Mouse (Mus musculus): ENCODE data around the gene Adh1. TPM values are rescaled to one million over a fixed set of nuclear protein-coding genes. Genes with fewer than 3 reads are reported as not detected.

Adh1 gene
- total RNA-seq (2014; rRNA removed) (1.8 and 2.2 TPM in 2 replicates), polyA plus RNA-seq (2015; fragmentation: Nextera tagmentation; extraction: Ambion mirVana) (3.0 and 3.8 TPM in 2 replicates)

- no peaks in the 10 kb centered on the region for H3K9me3 ChIP-seq (ENCODE audit: low read length)
- no peak for DNase-seq
- no peaks in the 10 kb centered on the region for H3K27me3 ChIP-seq (ENCODE audit: insufficient read depth, low read length)
These were observed at the start of gene Adh1 for GRCm38 (mm10) chr3:138260721-138261669. Gene Adh1 (plus strand): TSS chr3:138260991.

DNA sequence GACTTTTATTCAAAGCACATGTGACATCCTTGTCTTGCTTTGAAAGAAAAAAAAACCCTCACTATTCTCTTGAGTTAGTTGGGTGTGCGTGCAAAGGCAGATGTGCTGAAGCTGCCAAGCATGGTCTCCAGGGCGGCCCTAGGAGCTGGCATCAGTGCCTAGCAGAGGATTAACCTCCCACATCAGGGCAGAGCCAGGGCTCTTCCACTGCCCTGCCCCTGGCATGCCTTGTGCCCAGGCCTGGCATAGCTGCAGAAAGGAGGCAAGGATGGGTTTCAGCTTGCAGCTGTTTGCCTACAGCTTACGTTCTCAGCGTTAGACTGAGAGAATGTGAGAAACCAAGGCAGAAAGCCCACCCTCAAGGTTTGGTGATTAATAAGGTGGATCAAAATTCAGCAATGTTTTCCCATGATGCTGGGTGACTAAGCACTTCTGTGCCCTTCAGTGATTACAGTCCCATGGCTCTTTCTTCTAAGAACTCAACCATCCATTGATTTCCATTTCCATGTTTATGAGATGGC lies 48.3 kb upstream of the Adh1 start:
- TF ChIP-seq CTCF (IDR thresholded peaks at IDR 0.05; ENCODE audit: low read depth), result no peak
- no peak overlapping the region for H3K4me2 ChIP-seq (ENCODE audit: low read depth)
- DNase-seq, result no peak
- ATAC-seq, result no peak
- no peak overlapping the region for H3K9ac ChIP-seq
- no peaks in the 10 kb centered on the region for H3K27me3 ChIP-seq (ENCODE audit: insufficient read depth, low read length)
- WGBS, result 89% methylated on average over 4 of the region's 4 CpGs
- H3K9me3 ChIP-seq (ENCODE audit: low read length), result no peaks in the 10 kb centered on the region
- H3K4me1 ChIP-seq (ENCODE audit: insufficient read depth), result no peaks in the 10 kb centered on the region
- no peak overlapping the region for H3K27ac ChIP-seq (ENCODE audit: low read depth, low read length)
- no peaks in the 10 kb centered on the region for H3K36me3 ChIP-seq (ENCODE audit: insufficient read depth)
- no peak overlapping the region for H3K4me3 ChIP-seq (ENCODE audit: low read depth, low read length)

More at GRCm38 (mm10) chr3:138260721-138261669, at the start of gene Adh1:
- ATAC-seq, result no peak
- WGBS, result 86% methylated on average over 11 of the region's 11 CpGs
- Histone ChIP-seq H3K4me3 (ENCODE audit: low read depth, low read length) (no peak within 1 kb of the TSS), H3K9ac (no peak within 1 kb of the TSS), H3K4me1 (ENCODE audit: insufficient read depth) (no peaks in the 10 kb centered on the region), H3K36me3 (ENCODE audit: insufficient read depth) (no peaks in the 10 kb centered on the region), H3K4me2 (ENCODE audit: low read depth) (no peak within 1 kb of the TSS), H3K27ac (ENCODE audit: low read depth, low read length) (no peak within 1 kb of the TSS)
- TF ChIP-seq CTCF (IDR thresholded peaks at IDR 0.05; ENCODE audit: low read depth), result no peak

GRCm38 (mm10) chr3:138215395-138215989 lies 45.3 kb upstream of the Adh1 start:
- DNase-seq, result no peak
- Histone ChIP-seq H3K4me2 (ENCODE audit: low read depth) (no peak overlapping the region), H3K27me3 (ENCODE audit: insufficient read depth, low read length) (no peaks in the 10 kb centered on the region), H3K9ac (no peak overlapping the region), H3K4me3 (ENCODE audit: low read depth, low read length) (no peak overlapping the region), H3K9me3 (ENCODE audit: low read length) (no peaks in the 10 kb centered on the region), H3K27ac (ENCODE audit: low read depth, low read length) (no peak overlapping the region), H3K4me1 (ENCODE audit: insufficient read depth) (no peaks in the 10 kb centered on the region), H3K36me3 (ENCODE audit: insufficient read depth) (no peaks in the 10 kb centered on the region)
- 19% methylated on average over 11 of the region's 11 CpGs for WGBS
- TF ChIP-seq CTCF (IDR thresholded peaks at IDR 0.05; ENCODE audit: low read depth), result no peak
- no peak for ATAC-seq

DNA sequence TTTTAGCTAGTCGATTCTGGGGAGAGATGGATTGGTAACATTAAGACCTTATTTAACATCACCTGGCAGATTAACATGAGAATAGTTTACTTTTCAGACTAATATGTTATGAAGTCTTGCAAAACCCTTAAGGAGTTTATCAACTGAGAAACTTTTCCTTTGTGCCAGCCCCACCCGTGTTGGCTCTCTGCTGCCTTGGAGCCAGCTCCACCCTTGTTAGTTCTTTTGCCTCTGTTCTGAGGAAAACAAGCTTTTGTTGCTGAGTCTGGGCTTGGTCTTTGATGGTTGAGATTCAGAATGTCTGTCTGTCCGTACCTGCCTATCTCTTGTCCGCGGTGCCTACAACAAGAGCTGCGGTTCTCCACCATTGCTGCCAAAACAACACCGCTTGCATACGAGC lies 44.7 kb upstream of the Adh1 start:
- no peaks in the 10 kb centered on the region for H3K27me3 ChIP-seq (ENCODE audit: insufficient read depth, low read length)
- no peaks in the 10 kb centered on the region for H3K9me3 ChIP-seq (ENCODE audit: low read length)
- 73% methylated on average over 8 of the region's 8 CpGs for WGBS
- no peak for DNase-seq
- no peak for TF ChIP-seq CTCF (IDR thresholded peaks at IDR 0.05; ENCODE audit: low read depth)
- H3K4me2 ChIP-seq (ENCODE audit: low read depth), result no peak overlapping the region
- no peak for ATAC-seq
- H3K4me3 ChIP-seq (ENCODE audit: low read depth, low read length), result no peak overlapping the region
- no peaks in the 10 kb centered on the region for H3K36me3 ChIP-seq (ENCODE audit: insufficient read depth)
- H3K4me1 ChIP-seq (ENCODE audit: insufficient read depth), result no peaks in the 10 kb centered on the region
- H3K27ac ChIP-seq (ENCODE audit: low read depth, low read length), result no peak overlapping the region
- no peak overlapping the region for H3K9ac ChIP-seq

DNA sequence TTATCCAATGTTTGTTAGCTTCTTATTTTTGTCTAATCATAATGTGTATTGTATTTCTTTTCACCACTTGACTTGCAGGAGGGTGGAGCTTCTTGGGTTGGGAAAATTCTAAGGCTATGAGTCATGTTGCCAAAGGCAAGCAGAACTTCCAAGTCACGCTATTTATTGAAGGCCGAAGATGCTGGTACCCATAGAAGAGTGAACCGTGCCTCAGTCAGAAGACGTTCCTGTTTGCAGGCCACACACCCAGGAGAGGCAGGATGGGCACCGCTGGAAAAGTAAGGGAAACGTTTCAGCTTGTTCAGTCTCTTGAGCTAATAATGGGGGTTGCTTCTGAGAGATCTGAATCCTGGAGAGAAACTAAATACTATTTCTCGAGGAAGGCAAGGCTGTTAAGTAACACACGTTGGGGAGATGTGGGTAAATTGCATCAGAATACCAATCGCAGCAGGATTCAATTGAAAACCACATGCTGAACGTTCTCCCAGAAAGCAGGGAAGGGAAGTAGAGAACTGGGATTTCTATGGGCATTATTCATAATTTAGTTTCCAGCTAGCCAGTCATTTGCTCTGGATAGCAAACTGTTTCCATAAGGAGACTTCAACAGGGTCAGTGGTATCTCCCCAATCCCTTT lies 43.0 kb upstream of the Adh1 start, which contains the start of gene Adh7:
Gene Adh7 (plus strand): TSS at position 130 of the 634 bp plus-strand sequence.
- WGBS, result 79% methylated on average over 10 of the region's 10 CpGs
- TF ChIP-seq CTCF (IDR thresholded peaks at IDR 0.05; ENCODE audit: low read depth), result no peak
- Histone ChIP-seq H3K4me3 (ENCODE audit: low read depth, low read length) (no peak within 1 kb of the TSS), H3K27me3 (ENCODE audit: insufficient read depth, low read length) (no peaks in the 10 kb centered on the region), H3K4me1 (ENCODE audit: insufficient read depth) (no peaks in the 10 kb centered on the region), H3K27ac (ENCODE audit: low read depth, low read length) (no peak within 1 kb of the TSS), H3K9me3 (ENCODE audit: low read length) (no peaks in the 10 kb centered on the region), H3K9ac (no peak within 1 kb of the TSS), H3K36me3 (ENCODE audit: insufficient read depth) (no peaks in the 10 kb centered on the region), H3K4me2 (ENCODE audit: low read depth) (no peak within 1 kb of the TSS)
- no peak for ATAC-seq
- DNase-seq, result no peak

DNA sequence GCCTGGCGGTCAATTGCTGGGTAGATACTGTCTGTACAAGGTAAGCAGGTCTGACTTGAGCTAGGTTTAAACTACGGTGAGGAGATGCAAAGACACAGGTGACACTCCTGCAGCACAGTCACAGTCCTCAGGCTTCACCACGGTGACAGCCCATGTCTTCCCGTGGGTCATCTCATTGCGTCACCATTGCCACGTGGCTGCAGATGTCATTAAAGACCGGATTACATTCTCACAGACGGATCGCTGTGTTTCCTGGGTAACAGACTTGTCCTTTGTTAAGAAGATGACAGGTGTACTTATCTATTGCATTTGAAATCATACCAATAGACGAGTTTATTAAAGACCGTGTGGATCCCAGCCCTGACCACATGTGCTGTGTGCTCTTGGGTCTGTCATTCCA lies 39.7 kb upstream of the Adh1 start:
- Histone ChIP-seq H3K27ac (ENCODE audit: low read depth, low read length) (no peak overlapping the region), H3K27me3 (ENCODE audit: insufficient read depth, low read length) (no peaks in the 10 kb centered on the region), H3K4me3 (ENCODE audit: low read depth, low read length) (no peak overlapping the region), H3K4me2 (ENCODE audit: low read depth) (no peak overlapping the region), H3K4me1 (ENCODE audit: insufficient read depth) (no peaks in the 10 kb centered on the region), H3K36me3 (ENCODE audit: insufficient read depth) (no peaks in the 10 kb centered on the region), H3K9ac (no peak overlapping the region), H3K9me3 (ENCODE audit: low read length) (no peaks in the 10 kb centered on the region)
- DNase-seq (no peak), ATAC-seq (no peak)
- 79% methylated on average over 11 of the region's 11 CpGs for WGBS
- TF ChIP-seq CTCF (IDR thresholded peaks at IDR 0.05; ENCODE audit: low read depth), result no peak
